Mouse (Mus musculus): Measurements from ENCODE around the gene Itgb4.
A peak's percentile ranks its signal among the peaks of the same experiment; 100 is the strongest.

Itgb4 gene

GRCm38 (mm10) chr11:115970006-115970673 is 4.4 kb upstream of the Itgb4 start:
- no peak for DNase-seq (ENCODE audit: low spot score in 2 of 2)

GRCm38 (mm10) chr11:115971016-115971415 is 3.5 kb upstream of the Itgb4 start:
- DNase-seq (ENCODE audit: low spot score in 2 of 2): no peak

DNA sequence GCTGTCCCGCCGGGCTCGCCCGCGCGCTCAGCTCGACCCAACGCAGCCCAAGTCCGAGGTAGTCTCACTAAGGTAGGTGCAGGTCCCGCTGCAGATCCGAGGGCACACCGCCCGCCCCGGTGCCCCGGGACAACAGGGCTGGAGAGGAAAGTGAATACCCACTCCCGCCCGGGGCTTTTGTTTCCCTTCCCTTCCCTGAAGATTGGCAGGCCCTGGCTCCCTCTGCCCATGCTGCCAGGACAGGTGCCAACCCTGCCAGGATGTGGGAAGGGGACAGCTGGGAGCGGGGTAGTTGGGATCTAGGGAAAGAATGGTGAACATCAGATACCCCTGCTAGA is 543 bp downstream of the Itgb4 start:
- DNase-seq (ENCODE audit: low spot score in 2 of 2): no peak

DNA sequence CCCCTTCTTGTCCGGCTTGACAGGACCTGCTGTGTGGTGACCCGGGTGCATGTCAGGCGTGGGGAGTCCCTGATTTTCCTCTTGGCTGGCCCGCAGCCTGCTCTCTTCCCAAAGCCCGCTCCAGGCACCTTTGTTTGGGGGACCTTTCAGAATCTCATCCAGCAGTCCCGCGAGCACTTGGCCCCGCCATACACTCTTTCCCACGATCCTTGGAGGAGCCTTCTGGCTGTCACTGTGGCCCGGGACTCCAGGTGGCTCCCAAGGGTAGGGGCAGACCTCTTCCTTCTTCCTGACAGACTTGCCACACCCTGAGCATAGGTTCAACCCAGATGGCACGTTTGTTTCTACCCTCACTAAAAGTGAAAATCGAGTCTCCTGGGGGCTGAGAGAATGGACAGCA is 1.0 kb downstream of the Itgb4 start:
- DNase-seq (ENCODE audit: low spot score in 2 of 2): no peak

- no peak for DNase-seq (ENCODE audit: low spot score in 2 of 2)
Observed at GRCm38 (mm10) chr11:115982472-115982871, 8.0 kb downstream of the Itgb4 start.

GRCm38 (mm10) chr11:115983291-115983690 is 8.8 kb downstream of the Itgb4 start:
- DNase-seq (ENCODE audit: low spot score in 2 of 2): no peak

- DNase-seq (ENCODE audit: low spot score in 2 of 2): no peak
Observed at GRCm38 (mm10) chr11:115989686-115990085, 15.2 kb downstream of the Itgb4 start.

DNA sequence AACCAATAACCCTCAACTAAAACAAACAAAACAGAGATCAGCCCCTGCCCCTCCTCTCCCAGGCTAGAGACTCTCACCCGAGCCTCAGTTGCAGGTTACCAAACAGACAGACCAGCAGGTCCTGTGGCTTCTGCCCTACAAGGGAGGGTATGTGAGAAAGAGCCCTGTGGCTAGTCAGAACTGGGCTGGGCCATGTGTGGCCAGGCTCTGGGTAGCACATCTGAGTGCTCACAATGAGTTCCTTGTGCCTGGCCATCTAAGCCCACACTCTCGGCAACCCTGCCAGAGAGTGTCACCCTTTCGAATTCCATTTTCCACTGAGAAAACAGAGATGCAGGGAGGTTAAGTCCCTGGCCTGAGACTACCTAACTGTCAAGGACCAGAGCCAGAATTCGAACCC is 17.6 kb downstream of the Itgb4 start:
- DNase-seq (ENCODE audit: low spot score in 2 of 2): no peak

DNA sequence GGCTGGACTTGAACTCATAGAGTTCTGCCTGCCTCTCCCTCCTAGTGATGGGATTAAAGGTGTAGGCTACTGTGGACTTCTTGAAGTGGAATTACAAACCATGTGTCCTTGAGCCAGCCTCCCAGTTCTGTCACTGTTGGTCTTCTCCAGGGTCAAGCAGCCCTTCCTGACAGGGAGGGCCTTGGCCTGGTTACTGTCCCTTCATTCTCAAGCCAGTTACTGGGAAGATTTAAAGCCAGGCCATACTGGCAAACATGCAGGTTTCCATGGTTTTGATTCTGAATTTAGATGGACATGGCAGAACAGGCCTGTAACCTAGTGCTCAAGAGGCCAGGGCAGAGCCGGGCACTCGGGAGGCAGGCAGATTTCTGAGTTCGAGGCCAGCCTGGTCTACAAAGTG is 20.7 kb downstream of the Itgb4 start:
- DNase-seq (ENCODE audit: low spot score in 2 of 2): no peak

- DNase-seq (ENCODE audit: low spot score in 2 of 2): no peak
Observed at GRCm38 (mm10) chr11:115997047-115997446, 22.5 kb downstream of the Itgb4 start.

DNA sequence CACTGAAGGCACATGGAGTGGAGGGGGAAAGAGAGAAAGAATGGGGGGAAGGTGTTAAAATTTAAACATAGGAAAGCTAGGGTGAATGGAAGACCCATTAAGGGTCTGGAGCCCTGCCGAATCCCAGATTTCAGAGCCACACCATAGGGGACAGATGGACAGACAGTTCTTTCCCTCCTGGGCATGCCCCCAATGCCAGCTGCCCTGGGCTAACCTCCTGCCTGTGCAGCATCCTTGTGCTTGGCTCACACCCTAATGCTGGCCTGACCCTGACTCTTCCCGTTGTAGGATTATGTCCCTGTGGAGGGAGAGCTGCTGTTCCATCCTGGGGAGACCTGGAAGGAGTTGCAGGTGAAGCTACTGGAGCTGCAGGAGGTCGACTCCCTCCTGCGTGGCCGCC is 23.2 kb downstream of the Itgb4 start:
- DNase-seq (ENCODE audit: low spot score in 2 of 2): no peak

DNA sequence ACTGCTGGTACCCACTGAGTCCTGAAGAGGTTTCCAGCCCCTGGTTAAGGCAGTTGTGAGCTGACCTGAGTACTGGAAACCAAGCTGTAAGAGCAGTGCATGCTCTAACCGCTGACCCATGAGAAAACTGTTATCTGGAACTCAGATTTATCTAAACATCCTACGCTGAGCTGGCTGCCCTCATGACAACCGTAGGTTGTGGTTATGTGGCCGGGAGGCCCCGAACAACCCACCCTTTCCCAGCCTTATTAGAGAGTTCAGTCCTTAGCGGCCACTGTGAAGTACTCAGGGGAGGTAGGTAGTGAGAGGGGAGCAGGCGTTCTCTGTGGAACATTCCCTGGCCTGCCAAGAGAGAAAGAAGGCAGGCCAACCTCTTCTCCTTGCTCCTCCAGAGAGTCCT is 24.5 kb downstream of the Itgb4 start:
- no peak for DNase-seq (ENCODE audit: low spot score in 2 of 2)

DNA sequence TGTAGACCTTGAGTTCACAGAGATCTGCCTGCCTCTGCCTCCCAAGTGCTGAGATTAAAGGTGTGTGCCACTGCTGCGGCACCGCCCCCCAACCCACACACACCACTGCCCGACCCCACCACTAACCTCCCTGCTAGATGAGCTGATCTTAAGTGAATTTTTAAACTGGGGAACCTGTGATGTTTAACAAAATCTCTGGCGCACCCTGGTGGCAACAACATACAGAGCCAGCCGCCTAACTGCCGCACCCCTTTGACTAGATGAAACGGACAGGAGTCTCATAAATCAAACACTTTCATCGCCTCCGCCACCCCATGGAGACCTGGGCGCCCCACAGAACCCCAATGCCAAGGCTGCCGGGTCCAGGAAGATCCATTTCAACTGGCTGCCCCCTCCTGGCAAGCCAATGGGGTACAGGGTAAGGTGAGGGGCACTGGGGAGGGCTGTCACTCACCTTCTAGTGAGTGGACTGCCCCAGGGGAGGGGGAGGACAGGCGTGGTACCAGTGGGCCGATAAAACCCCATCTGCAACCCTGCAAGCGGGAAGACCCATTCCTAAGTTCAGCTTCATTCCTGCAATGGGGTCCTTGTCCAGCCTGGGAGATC is 25.1 kb downstream of the Itgb4 start:
- DNase-seq (ENCODE audit: low spot score in 2 of 2): peak; percentile 62 to 75

- no peak for DNase-seq (ENCODE audit: low spot score in 2 of 2)
Observed at GRCm38 (mm10) chr11:116000607-116001006, 26.1 kb downstream of the Itgb4 start.

GRCm38 (mm10) chr11:116001725-116002124 is 27.2 kb downstream of the Itgb4 start:
- no peak for DNase-seq (ENCODE audit: low spot score in 2 of 2)

GRCm38 (mm10) chr11:116002894-116003293 is 28.4 kb downstream of the Itgb4 start:
- no peak for DNase-seq (ENCODE audit: low spot score in 2 of 2)

DNA sequence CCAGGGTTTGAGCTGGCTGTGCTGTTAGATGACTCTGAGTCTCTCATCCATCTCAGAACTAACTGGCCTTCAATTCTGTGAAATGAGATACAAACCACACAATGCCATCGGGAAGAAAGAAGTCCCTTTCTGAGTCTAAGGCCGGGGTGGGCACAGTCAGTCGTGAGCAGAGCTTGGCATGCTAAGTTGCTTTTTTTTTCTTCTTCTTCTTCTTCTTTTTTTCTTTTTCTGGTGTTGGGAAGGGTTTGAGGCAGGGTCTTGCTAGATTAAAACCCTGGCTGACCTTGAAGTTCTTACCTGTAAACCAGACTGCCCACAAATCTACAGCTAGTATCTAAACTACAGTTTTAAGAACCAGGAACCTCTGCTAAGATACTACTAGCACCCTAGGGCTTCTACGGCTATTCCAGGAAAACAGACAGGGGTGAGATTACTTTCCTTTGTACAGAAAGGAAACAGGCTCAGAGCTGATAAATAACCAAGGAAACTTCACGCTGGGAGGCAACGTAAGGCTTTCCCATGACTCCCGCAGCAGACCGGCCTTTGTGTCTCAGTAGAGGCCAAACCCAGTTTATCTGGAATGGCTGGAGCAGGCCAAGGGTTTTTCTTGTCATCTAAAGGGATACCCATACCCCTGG is 29.8 kb downstream of the Itgb4 start:
- no peak for DNase-seq (ENCODE audit: low spot score in 2 of 2)

GRCm38 (mm10) chr11:116004840-116005700 is 30.6 kb downstream of the Itgb4 start:
- DNase-seq (ENCODE audit: low spot score in 2 of 2): peak; percentile 55 to 64

GRCm38 (mm10) chr11:116005701-116006419 is 31.4 kb downstream of the Itgb4 start:
- no peak for DNase-seq (ENCODE audit: low spot score in 2 of 2)

GRCm38 (mm10) chr11:116007095-116007850 is 32.8 kb downstream of the Itgb4 start:
- no peak for DNase-seq (ENCODE audit: low spot score in 2 of 2)

DNA sequence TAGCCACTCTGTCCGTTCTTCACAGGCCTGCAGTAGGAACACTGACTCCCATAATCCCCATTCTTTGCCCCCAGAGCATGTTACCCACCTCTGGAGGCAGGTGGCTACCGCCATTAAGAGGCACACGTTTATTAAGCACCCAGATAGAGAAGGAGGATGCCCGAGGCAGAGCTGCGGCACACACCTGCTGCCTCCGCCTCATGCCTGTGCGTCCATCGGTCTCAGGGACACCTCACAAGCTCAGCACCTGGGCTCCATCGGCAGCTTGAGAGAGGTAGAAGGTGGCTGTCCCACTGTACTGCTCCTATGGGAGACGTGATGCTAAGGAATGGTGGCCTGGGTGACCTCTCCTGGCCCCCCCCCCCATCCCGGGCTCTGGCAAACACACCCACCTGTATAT is 33.9 kb downstream of the Itgb4 start:
- no peak for DNase-seq (ENCODE audit: low spot score in 2 of 2)
